In genomic region chr4:154070896-154071295, GRCm38 (mm10) we compare ENCODE assay signal across 9 mouse cellular contexts. TPM values are rescaled to one million over a fixed set of nuclear protein-coding genes. Genes with fewer than 3 reads are reported as not detected.
A peak's percentile ranks its signal among the peaks of the same experiment; 100 is the strongest.
DNase-seq lines count a peak whose midpoint lies in the region; ATAC-seq lines count a peak whose summit lies in the region.
"Had no signal": no experiment of that assay in that cellular context is flagged by ENCODE, and none has a peak within 500 bp of the region (broad histone marks: within the 10 kb centered on the region; RNA-seq: fewer than 3 reads in every experiment).

No protein-coding gene starts in this region.

- H3K4me3 ChIP-seq in neural tube, embryonic 14.5 days (ENCODE audit: low read depth, low read length): no peak overlapping the region

- no peaks in the 10 kb centered on the region for H3K9me3 ChIP-seq in neural tube, embryonic 14.5 days (ENCODE audit: control insufficient read depth, low read length)

- no peak overlapping the region for H3K27ac ChIP-seq in neural tube, embryonic 14.5 days (ENCODE audit: low read depth, low read length)

- H3K27me3 ChIP-seq in neural tube, embryonic 14.5 days (ENCODE audit: control insufficient read depth, insufficient read depth, low read length): peaks cover 14% of the 10 kb centered on the region

- WGBS in neural tube, embryonic 14.5 days: 1% methylated on average over 5 of the region's 5 CpGs

- no peaks in the 10 kb centered on the region for H3K4me1 ChIP-seq in neural tube, embryonic 14.5 days (ENCODE audit: control insufficient read depth, insufficient read depth, low read length)

- DNase-seq in heart, postnatal 14 days: peak; percentile 25 to 53
- DNase-seq in heart, adult 8-10 months (ENCODE audit: low spot score): no peak
- peak; percentile 56 for DNase-seq in Muller cell, postnatal 12 days (ENCODE audit: inconsistent ontology term)
- peak; percentile 69 for DNase-seq in embryo, embryonic 10 days (ENCODE audit: low spot score)
- DNase-seq in kidney, postnatal 36 days: peak; percentile 35 to 69
- DNase-seq in thymus, postnatal 10 days (ENCODE audit: low spot score in 2 of 2): no peak
- no peak for DNase-seq in left cerebral cortex, postnatal 25 days (ENCODE audit: low spot score in 2 of 2)

- H3K36me3 ChIP-seq in neural tube, embryonic 14.5 days (ENCODE audit: control insufficient read depth, insufficient read depth, low read length): no peaks in the 10 kb centered on the region

- no peak overlapping the region for H3K9ac ChIP-seq in neural tube, embryonic 14.5 days (replicated peaks; ENCODE audit: low read depth, low read length)

- intact Hi-C loops in heart, postnatal 14 days (cut with DNase I): no loop called here
- intact Hi-C loops in left cerebral cortex, postnatal 25 days (cut with DNase I): no loop called here

- peak; percentile 38; the same call in 1 of the 2 replicates for ATAC-seq in neural tube, embryonic 14.5 days (ENCODE audit: low read depth)

- H3K4me2 ChIP-seq in neural tube, embryonic 14.5 days (ENCODE audit: low read depth, low read length): no peak overlapping the region

RNA-seq across cellular contexts. Expression of gene Ccdc27, which starts 28.4 kb away (rescaled TPM):
- not detected for total RNA-seq in heart, postnatal 14 days (2021)
- not detected for total RNA-seq in heart, adult 8-10 months (2022)
- not detected in 2 replicates for polyA plus RNA-seq in neural tube, embryonic 14.5 days (2014; fragmentation: Nextera tagmentation; extraction: Ambion mirVana)
- not detected for total RNA-seq in left cerebral cortex, postnatal 25 days (2021)
- polyA plus RNA-seq: lung, embryonic 16.5 days had no signal

RNA-seq across cellular contexts. Expression of gene Smim1, which starts 44.9 kb away (rescaled TPM):
- total RNA-seq in heart, postnatal 14 days (2021): 1 to 10 TPM; 5.8 to 7.0 TPM
- total RNA-seq in heart, adult 8-10 months (2022): 1 to 10 TPM; 4.5 to 9.7 (median 6.5) TPM
- polyA plus RNA-seq in neural tube, embryonic 14.5 days (2014; fragmentation: Nextera tagmentation; extraction: Ambion mirVana): 9.1 and 12.5 TPM in 2 replicates
- 1 to 10 TPM; 9.4 to 9.8 TPM for total RNA-seq in left cerebral cortex, postnatal 25 days (2021)

RNA-seq across cellular contexts. Expression of gene Lrrc47, which starts 59.4 kb away (rescaled TPM):
- 10 to 100 TPM; 33.8 to 36.3 TPM for total RNA-seq in heart, postnatal 14 days (2021)
- 10 to 100 TPM; 30.6 to 37.7 (median 32.4) TPM for total RNA-seq in heart, adult 8-10 months (2022)
- polyA plus RNA-seq in neural tube, embryonic 14.5 days (2014; fragmentation: Nextera tagmentation; extraction: Ambion mirVana): 10.1 and 11.8 TPM in 2 replicates
- 10 to 100 TPM; 53.6 to 63.3 TPM for total RNA-seq in left cerebral cortex, postnatal 25 days (2021)

Comparison
In these comparisons a context has a peak if more than half of its experiments do, and no peak if none do; other contexts are left out.
1. DNase-seq: peak in heart, postnatal 14 days (2 of 2), Muller cell, postnatal 12 days (single experiment), embryo, embryonic 10 days (single experiment) and kidney, postnatal 36 days (2 of 2); none in heart, adult 8-10 months (single experiment), thymus, postnatal 10 days (0 of 2) and left cerebral cortex, postnatal 25 days (0 of 2).